Mouse (Mus musculus) MEL (cell line): ENCODE data around the gene Stk4.

Source experiments
- EP300 ChIP-seq, 2 experiments: IDR thresholded peaks; 2 replicates each; pipeline ENCODE4 v1.6.1; 2011; ENCODE audit warnings: improper control_type of control experiment in 2 of 2, low read length in 2 of 2, low read depth in 1 of 2, mild to moderate bottlenecking in 1 of 2
- GATA1 ChIP-seq: IDR thresholded peaks from 2 replicates; pipeline ENCODE4 v1.6.1; 2011; ENCODE audit warnings: low read depth, low read length, improper control_type of control experiment
- RCOR1 ChIP-seq: IDR thresholded peaks from 2 replicates; pipeline ENCODE4 v1.6.1; 2012; ENCODE audit warnings: low read depth, mild to moderate bottlenecking, inconsistent platforms, low read length, improper control_type of control experiment

GRCm38 (mm10) chr2:164177831-164178230 lies 107.7 kb downstream of the Stk4 start:
- no peak for TF ChIP-seq GATA1
- no peak for TF ChIP-seq EP300 (IDR thresholded peaks at IDR 0.05; ENCODE audit: low read depth in 1 of 2, low read length in 2 of 2)
- TF ChIP-seq RCOR1, result no peak
